Mouse (Mus musculus) neural tube, embryonic 13.5 days (tissue): ENCODE data around the gene Htr7. TPM values are rescaled to one million over a fixed set of nuclear protein-coding genes. Genes with fewer than 3 reads are reported as not detected.

ENCODE experiments used
- ATAC-seq: fragments of 200-750 bp; cut with Nextera tagmentation; 2 replicates; pipeline ENCODE4 v1.8.0; 2017; ENCODE audit warnings: low read depth, mild to moderate bottlenecking, moderate TSS enrichment, moderate library complexity
- H3K27ac ChIP-seq: fragments of 300-500 bp; sonication (generic); replicated peaks from 2 replicates; pipeline ENCODE4 v1.5.1; 2015; ENCODE audit warnings: moderate library complexity, mild to moderate bottlenecking, inconsistent platforms
- H3K27me3 ChIP-seq: fragments of 300-500 bp; sonication (generic); 2 replicates; pipeline ENCODE4 v1.6.1; 2015; ENCODE audit warnings: mild to moderate bottlenecking, inconsistent platforms
- H3K36me3 ChIP-seq: fragments of 300-500 bp; sonication (generic); 2 replicates; pipeline ENCODE4 v1.6.1; 2015; ENCODE audit warnings: mild to moderate bottlenecking, inconsistent platforms
- H3K4me1 ChIP-seq: fragments of 300-500 bp; sonication (generic); replicated peaks from 2 replicates; pipeline ENCODE4 v1.6.1; 2015; ENCODE audit warnings: inconsistent platforms
- H3K4me2 ChIP-seq: fragments of 300-500 bp; sonication (generic); 2 replicates; pipeline ENCODE4 v1.6.1; 2015; ENCODE audit warnings: inconsistent platforms, mild to moderate bottlenecking, moderate library complexity
- H3K4me3 ChIP-seq: fragments of 300-500 bp; sonication (generic); 2 replicates; pipeline ENCODE4 v1.5.1; 2015; ENCODE audit warnings: mild to moderate bottlenecking, inconsistent platforms
- H3K9ac ChIP-seq: fragments of 300-500 bp; sonication (generic); 2 replicates; pipeline ENCODE4 v1.6.1; 2015; ENCODE audit warnings: moderate library complexity, mild to moderate bottlenecking, inconsistent platforms
- H3K9me3 ChIP-seq: fragments of 300-500 bp; sonication (generic); 2 replicates; pipeline ENCODE4 v1.6.1; 2016; ENCODE audit warnings: inconsistent platforms
- WGBS: fragments of 180-500 bp; shearing (Covaris S2); methylation state at CpG from one replicate; pipeline ENCODE4 v1.1.7; 2015; 5-methylcytosine and 5-hydroxymethylcytosine counted together
- polyA plus RNA-seq: library from polyadenylated mRNA; unstranded; fragments of >200 nt; fragmentation: Nextera tagmentation; extraction: Ambion mirVana; gene quantifications from 2 replicates; pipeline ENCODE4 v1.2.1, GENCODE M21; 2015

The Htr7 gene
- polyA plus RNA-seq, 1 experiment from 2014 or later, result 17.2 TPM

GRCm38 (mm10) chr19:35924961-35925495 is 132.3 kb downstream of the Htr7 start:
- H3K4me1 ChIP-seq, result no peaks in the 10 kb centered on the region; the same call in 1 of the 2 replicates
- no peak for ATAC-seq
- H3K9me3 ChIP-seq, result no peaks in the 10 kb centered on the region
- no peak overlapping the region for H3K27ac ChIP-seq
- no peak overlapping the region for H3K9ac ChIP-seq
- no peak overlapping the region for H3K4me3 ChIP-seq
- no peak overlapping the region for H3K4me2 ChIP-seq
- no peaks in the 10 kb centered on the region for H3K36me3 ChIP-seq
- no peaks in the 10 kb centered on the region for H3K27me3 ChIP-seq
- 58% methylated on average over 3 of the region's 3 CpGs for WGBS

- WGBS, result 68% methylated on average over 5 of the region's 5 CpGs
- Histone ChIP-seq H3K4me2 (no peak overlapping the region), H3K9ac (no peak overlapping the region), H3K4me3 (no peak overlapping the region), H3K27me3 (no peaks in the 10 kb centered on the region), H3K9me3 (no peaks in the 10 kb centered on the region), H3K27ac (no peak overlapping the region), H3K4me1 (no peaks in the 10 kb centered on the region; the same call in 1 of the 2 replicates), H3K36me3 (no peaks in the 10 kb centered on the region)
- no peak for ATAC-seq
These were observed 132.9 kb downstream of the Htr7 start for GRCm38 (mm10) chr19:35924418-35924817.

Other genes with a start within 250 kb of the Htr7 start
- 80.8 and 85.1 TPM in 2 replicates for gene Rpp30, start 26.2 kb upstream of the Htr7 start, polyA plus RNA-seq
- gene Ankrd1, start 62.6 kb upstream of the Htr7 start, polyA plus RNA-seq, result 0.37 and 0.38 TPM in 2 replicates